Mouse (Mus musculus): ENCODE measurements at regions not wholly inside any gene's neighbourhood (a gene's known extent, or its start where the extent isn't known, plus 50 kb on each side); places are given as distances from the start of the nearest gene placed in this dataset.

GRCm38 (mm10) chr4:34336971-34337797 is 213.6 kb upstream of the Akirin2 start:
- DNase-seq (ENCODE audit: low read depth, low spot score) = no peak

DNA sequence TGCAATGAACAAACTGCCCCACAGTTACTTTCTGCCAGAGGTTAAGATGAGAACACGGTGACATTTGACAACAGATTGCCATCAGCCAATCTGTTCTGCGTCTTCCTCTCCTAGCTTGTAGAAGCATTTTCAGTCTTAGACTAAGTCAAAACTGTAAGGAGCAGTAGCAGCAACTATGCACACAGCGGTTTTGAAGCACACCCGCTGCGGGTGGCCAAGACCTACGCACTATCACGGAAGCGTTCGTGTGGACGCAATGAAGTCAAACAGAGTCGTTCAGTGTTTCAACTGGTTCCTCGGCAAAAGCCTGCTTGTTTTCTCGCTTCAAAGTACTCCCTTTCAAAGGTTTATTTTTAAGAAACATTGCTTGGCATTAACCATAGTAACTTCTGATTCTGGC is 212.9 kb upstream of the Akirin2 start:
- DNase-seq (ENCODE audit: low read depth, low spot score) = no peak

DNA sequence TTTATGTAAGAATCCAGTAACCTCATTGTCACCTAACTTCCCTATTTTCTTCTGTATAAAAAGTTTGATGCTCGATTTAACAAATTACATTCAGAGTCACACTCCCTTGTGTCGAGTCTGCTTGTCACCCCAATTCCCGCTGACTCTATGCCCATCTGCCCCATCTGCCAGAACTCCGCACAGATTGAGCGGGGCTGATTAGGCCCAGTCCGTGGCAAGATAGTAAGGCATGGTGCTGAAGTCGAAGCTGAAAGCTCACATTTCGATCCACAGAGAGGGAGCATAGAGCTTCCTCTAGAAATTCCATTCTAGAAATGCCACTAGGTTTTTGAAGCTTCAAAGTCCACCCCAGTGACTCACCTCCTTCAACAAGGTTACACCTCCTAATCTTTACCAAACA is 210.7 kb upstream of the Akirin2 start:
- DNase-seq (ENCODE audit: low read depth, low spot score) = no peak

DNA sequence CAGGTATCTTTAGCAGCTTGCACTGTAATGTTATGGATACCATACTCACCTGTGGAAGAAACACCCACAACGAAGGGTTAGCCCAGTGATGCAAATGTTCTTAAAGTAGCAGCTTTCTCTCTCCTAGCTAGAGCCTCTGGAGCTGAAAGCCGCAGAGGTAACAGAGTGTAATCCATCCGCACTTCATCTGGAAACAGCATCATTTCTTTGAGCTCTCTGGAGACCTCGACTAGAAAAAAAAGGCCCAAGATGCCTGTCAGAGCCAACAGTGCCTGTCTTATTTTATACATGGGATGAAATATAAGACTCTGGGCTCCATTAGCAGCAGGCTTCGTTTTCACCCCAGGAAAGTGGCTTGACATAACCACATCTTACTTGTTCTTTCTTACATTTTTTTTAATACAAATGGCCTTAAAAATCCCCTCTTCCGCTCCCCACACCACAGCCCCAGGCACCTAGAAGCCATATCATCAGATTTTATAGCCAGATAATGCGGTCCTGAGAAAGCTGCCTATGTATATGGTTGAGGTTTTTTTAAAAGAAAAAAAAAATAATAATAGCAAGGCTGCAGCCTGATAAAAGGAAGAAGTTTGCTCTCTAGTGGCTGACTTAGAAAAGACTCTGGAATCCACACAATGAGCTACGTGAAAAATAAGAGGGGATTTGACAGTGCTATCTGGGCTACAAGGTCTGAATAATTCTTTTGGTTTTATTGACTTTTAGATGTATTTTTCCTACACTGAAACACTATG is 179.3 kb upstream of the Akirin2 start:
- no peak for DNase-seq (ENCODE audit: low read depth, low spot score)

- no peak for DNase-seq (ENCODE audit: low read depth, low spot score)
Measured at GRCm38 (mm10) chr4:34386338-34386967, 164.3 kb upstream of the Akirin2 start.

GRCm38 (mm10) chr4:34391499-34391898 is 159.2 kb upstream of the Akirin2 start:
- DNase-seq (ENCODE audit: low read depth, low spot score) = no peak

- DNase-seq (ENCODE audit: low read depth, low spot score) = no peak
Measured at GRCm38 (mm10) chr4:34403061-34403460, 147.7 kb upstream of the Akirin2 start.

- no peak for DNase-seq (ENCODE audit: low read depth, low spot score)
Measured at GRCm38 (mm10) chr4:34407181-34407580, 143.6 kb upstream of the Akirin2 start.

DNA sequence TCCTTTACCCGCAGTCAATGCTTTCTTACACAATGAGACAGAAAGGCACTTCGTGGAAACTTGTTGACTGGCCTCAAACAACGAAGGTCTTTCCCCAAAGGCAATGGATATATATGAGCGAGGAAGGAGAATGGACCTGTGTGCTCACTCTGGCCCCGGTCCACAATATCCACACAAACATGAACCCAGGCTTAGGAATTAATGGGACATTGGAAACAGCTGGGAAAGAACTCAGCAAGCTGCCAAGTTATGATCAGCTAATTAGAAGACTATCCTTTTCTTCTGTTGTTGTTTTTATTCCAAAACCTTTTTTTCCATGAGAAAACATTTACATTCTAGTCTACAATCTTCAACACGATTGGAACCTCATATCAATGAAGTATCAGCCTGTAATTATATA is 129.8 kb upstream of the Akirin2 start:
- no peak for DNase-seq (ENCODE audit: low read depth, low spot score)

DNA sequence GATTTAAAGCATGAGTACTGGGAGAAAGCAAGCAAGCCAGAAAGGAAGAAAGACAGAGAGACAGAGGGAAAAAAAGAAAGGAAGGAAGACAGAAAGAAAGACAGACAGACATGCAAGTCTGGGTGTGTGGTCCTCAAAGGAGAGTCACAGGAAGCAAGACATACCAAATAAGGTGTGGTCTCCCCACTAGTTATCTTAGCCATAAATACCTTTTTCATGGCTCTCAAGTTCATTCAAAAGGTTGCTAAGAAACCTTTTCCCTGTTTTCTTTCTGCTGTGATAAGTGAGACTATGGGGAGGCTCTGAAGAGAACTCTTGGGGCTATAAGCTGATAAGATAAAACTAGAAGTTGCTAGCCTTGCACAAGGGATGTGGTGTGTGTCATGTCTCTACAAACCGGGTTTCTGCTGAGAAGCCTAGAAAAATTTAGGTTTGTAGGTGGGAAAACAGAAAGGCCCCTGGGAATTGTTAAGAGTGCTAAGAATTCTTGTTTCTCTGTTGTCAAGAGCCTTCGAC is 126.5 kb upstream of the Akirin2 start:
- DNase-seq (ENCODE audit: low read depth, low spot score) = no peak

- DNase-seq (ENCODE audit: low read depth, low spot score) = no peak
Measured at GRCm38 (mm10) chr4:34429003-34429402, 121.7 kb upstream of the Akirin2 start.

DNA sequence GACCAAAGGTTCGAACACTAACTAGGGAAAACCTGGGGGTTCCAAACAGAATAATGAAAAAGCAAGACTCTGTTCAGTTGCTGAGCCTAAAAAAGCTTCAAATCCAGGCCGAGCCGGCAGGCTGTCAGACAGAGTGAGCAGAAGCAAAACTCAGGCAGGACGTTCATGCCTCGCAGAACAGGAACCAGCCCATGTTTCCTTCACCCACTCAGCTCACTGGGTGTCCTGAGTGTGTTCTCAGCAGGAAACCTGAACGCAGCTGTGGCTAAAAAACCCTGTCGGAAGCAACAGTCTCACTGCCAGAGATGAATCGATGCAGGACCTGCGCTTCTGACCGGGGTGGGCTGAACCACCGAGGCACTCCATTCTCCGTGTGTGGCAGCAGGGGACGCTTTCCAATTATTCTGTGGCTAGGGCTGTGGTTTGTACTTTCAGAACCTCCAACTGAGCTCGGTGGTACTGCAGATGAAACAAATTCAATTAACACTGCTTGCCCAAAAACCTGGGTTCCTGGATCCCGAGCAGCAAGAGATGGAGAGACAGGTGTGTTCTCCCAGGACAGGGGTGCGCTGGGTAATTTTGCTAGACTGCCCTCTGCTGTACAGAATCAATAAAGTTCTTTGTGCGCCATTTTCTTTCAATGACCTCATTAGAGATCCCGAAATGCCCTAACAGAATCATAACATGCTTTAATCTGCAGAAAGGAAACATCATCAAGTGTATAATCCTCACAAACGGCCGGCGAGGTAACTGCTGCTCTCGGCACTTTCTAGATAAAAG is 121.1 kb upstream of the Akirin2 start:
- DNase-seq (ENCODE audit: low read depth, low spot score) = no peak

GRCm38 (mm10) chr4:34437316-34437715 is 113.4 kb upstream of the Akirin2 start:
- DNase-seq (ENCODE audit: low read depth, low spot score) = no peak

DNA sequence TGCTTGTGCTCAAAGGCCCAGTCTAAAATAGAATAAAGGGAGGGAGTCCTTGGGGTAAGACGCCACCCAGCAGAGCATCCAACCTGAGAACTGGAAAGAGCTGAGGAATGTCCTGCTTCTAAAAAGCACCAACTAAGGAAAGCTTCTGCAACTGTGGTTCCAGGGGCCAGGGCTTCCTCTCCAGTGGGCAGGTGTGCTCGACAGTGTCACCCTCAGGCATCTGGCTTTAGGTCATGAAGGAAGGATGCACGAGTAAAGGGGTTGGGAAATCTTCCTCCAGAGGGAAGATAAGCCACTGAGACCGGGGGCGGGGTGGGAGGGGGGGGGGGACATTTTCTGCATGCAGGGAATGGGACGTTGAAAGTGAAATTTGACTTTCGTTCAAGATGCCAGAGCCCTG is 101.2 kb upstream of the Akirin2 start:
- DNase-seq (ENCODE audit: low read depth, low spot score) = no peak

- no peak for DNase-seq (ENCODE audit: low read depth, low spot score)
Measured at GRCm38 (mm10) chr4:34462591-34462990, 88.1 kb upstream of the Akirin2 start.

GRCm38 (mm10) chr4:34465845-34466244 is 84.9 kb upstream of the Akirin2 start:
- no peak for DNase-seq (ENCODE audit: low read depth, low spot score)

DNA sequence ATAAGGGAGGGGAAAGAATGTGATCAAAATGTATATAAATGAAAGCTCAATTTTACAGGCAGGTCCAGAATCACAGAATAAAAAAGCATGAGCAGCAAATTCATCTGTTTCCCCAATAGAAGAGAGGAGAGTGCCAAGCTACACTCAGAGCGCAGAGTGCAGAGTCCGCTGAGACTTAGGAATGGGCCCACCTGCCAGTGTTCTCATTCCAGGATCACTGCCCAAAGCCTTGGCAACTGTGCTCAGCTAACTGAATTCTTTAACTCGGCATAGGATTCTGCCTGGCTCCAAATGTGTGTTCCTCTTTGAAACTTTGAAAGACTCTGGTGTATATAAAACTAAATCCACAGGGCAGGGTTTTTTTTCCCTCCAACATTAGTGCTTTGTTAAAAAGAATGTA is 84.4 kb upstream of the Akirin2 start:
- DNase-seq (ENCODE audit: low read depth, low spot score) = no peak

DNA sequence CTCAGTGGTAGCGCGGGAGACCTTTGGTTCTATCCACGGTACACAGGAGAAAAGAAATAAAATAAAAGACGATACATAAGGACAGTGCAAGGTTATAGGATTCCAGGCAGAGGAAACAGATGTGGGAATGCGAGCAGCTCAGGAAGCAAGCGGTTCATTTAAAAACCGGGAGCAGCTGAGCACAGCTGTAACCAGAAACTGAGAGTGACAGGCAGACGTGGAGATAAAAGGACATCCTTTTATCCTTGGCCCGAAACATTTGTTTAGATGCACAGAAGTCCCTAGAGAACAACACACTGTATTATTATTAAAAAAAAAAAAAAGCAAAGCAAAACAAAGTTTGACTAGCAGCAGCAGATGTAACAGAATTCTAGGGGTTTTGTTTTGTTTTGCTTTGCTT is 82.6 kb upstream of the Akirin2 start:
- no peak for DNase-seq (ENCODE audit: low read depth, low spot score)

- DNase-seq (ENCODE audit: low read depth, low spot score) = no peak
Measured at GRCm38 (mm10) chr4:34475792-34476448, 74.8 kb upstream of the Akirin2 start.

GRCm38 (mm10) chr4:34484273-34484672 is 66.5 kb upstream of the Akirin2 start:
- no peak for DNase-seq (ENCODE audit: low read depth, low spot score)

GRCm38 (mm10) chr4:34485574-34485973 is 65.2 kb upstream of the Akirin2 start:
- no peak for DNase-seq (ENCODE audit: low read depth, low spot score)
